ENCODE assay signal across 11 mouse cellular contexts in genomic region chr9:99874735-99875617, GRCm38 (mm10). TPM values are rescaled to one million over a fixed set of nuclear protein-coding genes. Genes with fewer than 3 reads are reported as not detected.
DNase-seq lines count a peak whose midpoint lies in the region; ATAC-seq and TF ChIP-seq lines count a peak whose summit lies in the region.
"Had no signal": no experiment of that assay in that cellular context is flagged by ENCODE, and none has a peak within 500 bp of the region (broad histone marks: within the 10 kb centered on the region; RNA-seq: fewer than 3 reads in every experiment).

No protein-coding gene starts in this region.

- H3K27me3 ChIP-seq in forebrain, embryonic 10.5 days (ENCODE audit: poor library complexity, severe bottlenecking): peaks cover 100% of the 10 kb centered on the region
- peaks cover 86% of the 10 kb centered on the region for H3K27me3 ChIP-seq in forebrain, embryonic 16.5 days (replicated peaks; ENCODE audit: control insufficient read depth, insufficient read depth, low read length)
- peaks cover 99% of the 10 kb centered on the region for H3K27me3 ChIP-seq in limb, embryonic 14.5 days (ENCODE audit: control insufficient read depth, insufficient read depth, low read length)

- H3K4me2 ChIP-seq in forebrain, embryonic 16.5 days (ENCODE audit: low read length): no peak overlapping the region
- peak overlapping the region; percentile 47 for H3K4me2 ChIP-seq in limb, embryonic 14.5 days (replicated peaks; ENCODE audit: low read depth, low read length, severe bottlenecking)

- H3K36me3 ChIP-seq in forebrain, embryonic 10.5 days (replicated peaks): no peaks in the 10 kb centered on the region
- H3K36me3 ChIP-seq in forebrain, embryonic 16.5 days (ENCODE audit: control insufficient read depth, insufficient read depth): no peaks in the 10 kb centered on the region
- no peaks in the 10 kb centered on the region for H3K36me3 ChIP-seq in limb, embryonic 14.5 days (ENCODE audit: control insufficient read depth, insufficient read depth, low read length)

- no peak overlapping the region for H3K9ac ChIP-seq in forebrain, embryonic 16.5 days (replicated peaks; ENCODE audit: low read depth, low read length)
- no peak overlapping the region for H3K9ac ChIP-seq in limb, embryonic 14.5 days (ENCODE audit: low read depth, low read length, severe bottlenecking)

- H3K27ac ChIP-seq in forebrain, embryonic 10.5 days: no peak overlapping the region
- no peak overlapping the region for H3K27ac ChIP-seq in forebrain, embryonic 16.5 days (ENCODE audit: low read length)
- no peak overlapping the region for H3K27ac ChIP-seq in limb, embryonic 14.5 days (replicated peaks; ENCODE audit: low read depth, low read length)
- H3K27ac ChIP-seq: layer of hippocampus, adult 2 months had no signal

- no peak for ATAC-seq in forebrain, embryonic 16.5 days
- ATAC-seq in limb, embryonic 14.5 days (ENCODE audit: low FRiP score, low read depth): no peak
- no peak for ATAC-seq in inflammation-experienced regulatory T-cells, adult 6 months

- no peak for TF ChIP-seq POLR2A in limb, embryonic 14.5 days (IDR thresholded peaks at IDR 0.05; ENCODE audit: borderline replicate concordance, extremely low read depth, insufficient read depth, insufficient read length)

- peaks cover 65% of the 10 kb centered on the region for H3K4me1 ChIP-seq in forebrain, embryonic 10.5 days
- peaks cover 37% of the 10 kb centered on the region for H3K4me1 ChIP-seq in forebrain, embryonic 16.5 days (replicated peaks; ENCODE audit: control insufficient read depth, insufficient read depth, low read length)
- peaks cover 11% of the 10 kb centered on the region for H3K4me1 ChIP-seq in limb, embryonic 14.5 days (ENCODE audit: control insufficient read depth, insufficient read depth, low read length)

- peak; percentile 38 for DNase-seq in forebrain, embryonic 10.5 days (ENCODE audit: extremely low spot score, low spot score)
- DNase-seq in retina, embryonic 14.5 days (ENCODE audit: low spot score): peak; percentile 36
- DNase-seq in retina, postnatal 1 day: no peak
- no peak for DNase-seq in limb, embryonic 14.5 days (ENCODE audit: low spot score)
- no peak for DNase-seq in left cerebral cortex, postnatal 36 days (ENCODE audit: low spot score in 2 of 2)
- DNase-seq in thymus, postnatal 36 days: no peak
- DNase-seq: adrenal gland, adult 8-10 months had no signal

- H3K4me3 ChIP-seq in forebrain, embryonic 10.5 days: peak overlapping the region; percentile 43
- no peak overlapping the region for H3K4me3 ChIP-seq in forebrain, embryonic 16.5 days (replicated peaks; ENCODE audit: low read length)
- peak overlapping the region; percentile 29 for H3K4me3 ChIP-seq in limb, embryonic 14.5 days (replicated peaks; ENCODE audit: low read length)
- H3K4me3 ChIP-seq: layer of hippocampus, adult 2 months had no signal

- intact Hi-C loops in left cerebral cortex, postnatal 36 days (cut with DNase I): loop anchor here (5.0 kb wide), 2 partner anchors 903 to 918 kb away; partner anchors contain the start of gene Foxl2

- WGBS in forebrain, embryonic 10.5 days: 1% methylated on average over 52 of the region's 52 CpGs
- under 1% methylated on average over 52 of the region's 52 CpGs for WGBS in forebrain, embryonic 16.5 days
- 2% methylated on average over 42 of the region's 52 CpGs for WGBS in limb, embryonic 14.5 days

- H3K9me3 ChIP-seq in forebrain, embryonic 10.5 days: no peaks in the 10 kb centered on the region
- H3K9me3 ChIP-seq in forebrain, embryonic 16.5 days (ENCODE audit: control insufficient read depth, low read length): no peaks in the 10 kb centered on the region
- H3K9me3 ChIP-seq in limb, embryonic 14.5 days (ENCODE audit: control insufficient read depth, low read length): no peaks in the 10 kb centered on the region

RNA-seq across cellular contexts. Expression of gene Sox14, which starts 1.0 kb away (rescaled TPM):
- 1.4 and 2.1 TPM in 2 replicates for polyA plus RNA-seq in forebrain, embryonic 10.5 days (2016; fragmentation: Nextera tagmentation; extraction: Ambion mirVana)
- polyA plus RNA-seq in forebrain, embryonic 16.5 days (2015; fragmentation: Nextera tagmentation; extraction: Ambion mirVana): 1.1 and 1.8 TPM in 2 replicates
- 0.08 and 0.18 TPM in 2 replicates for polyA plus RNA-seq in limb, embryonic 14.5 days (2012; rRNA removed)
- polyA plus RNA-seq in limb, embryonic 14.5 days (2014; fragmentation: Nextera tagmentation; extraction: Ambion mirVana): 0.08 TPM in 1 of 2 replicates, not detected in the other
- not detected for polyA plus RNA-seq in inflammation-experienced regulatory T-cells, adult 6 months (2017; shearing (Covaris generic))
- not detected for total RNA-seq in left cerebral cortex, postnatal 36 days (2021)
- total RNA-seq: adrenal gland, adult 8-10 months; layer of hippocampus, adult 2 months; monocyte, adult 5-6 weeks had no signal

Comparison
In these comparisons a context has a peak if more than half of its experiments do, and no peak if none do; other contexts are left out.
1. DNase-seq: peak in forebrain, embryonic 10.5 days (single experiment) and retina, embryonic 14.5 days (single experiment); none in retina, postnatal 1 day (single experiment), limb, embryonic 14.5 days (single experiment), left cerebral cortex, postnatal 36 days (0 of 2) and thymus, postnatal 36 days (0 of 2).